Mouse (Mus musculus) adrenal gland, adult (tissue): ENCODE measurements around the gene Grik3.

Experiments
- DNase-seq, 2 experiments: peaks; one replicate each; pipeline ENCODE4 v3.0.0; 2022 to 2023; ENCODE audit warnings: low spot score in 1 of 2; ENCODE audit not compliant: inconsistent age in 2 of 2

Gene Grik3

DNA sequence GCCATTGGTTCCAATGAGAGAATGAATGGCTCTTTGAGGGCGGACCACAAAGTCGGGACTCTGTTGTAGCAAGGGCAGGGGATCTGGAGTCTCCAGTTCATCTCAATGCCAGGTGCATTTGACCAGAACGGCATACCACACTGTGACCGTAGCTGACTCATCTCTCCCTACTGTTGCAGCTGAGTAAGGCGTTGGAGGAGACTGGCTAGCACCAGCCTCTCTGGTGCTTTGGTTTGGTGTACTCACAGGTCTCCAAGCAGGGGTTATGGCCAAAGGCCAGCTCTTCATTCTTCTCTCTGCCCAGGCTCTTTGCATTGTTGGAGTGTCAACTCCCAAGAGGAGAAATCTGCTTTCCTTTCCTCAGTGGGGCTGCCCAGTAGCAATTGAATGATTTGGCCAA, 52.7 kb downstream of the Grik3 start:
- DNase-seq = no peak

DNA sequence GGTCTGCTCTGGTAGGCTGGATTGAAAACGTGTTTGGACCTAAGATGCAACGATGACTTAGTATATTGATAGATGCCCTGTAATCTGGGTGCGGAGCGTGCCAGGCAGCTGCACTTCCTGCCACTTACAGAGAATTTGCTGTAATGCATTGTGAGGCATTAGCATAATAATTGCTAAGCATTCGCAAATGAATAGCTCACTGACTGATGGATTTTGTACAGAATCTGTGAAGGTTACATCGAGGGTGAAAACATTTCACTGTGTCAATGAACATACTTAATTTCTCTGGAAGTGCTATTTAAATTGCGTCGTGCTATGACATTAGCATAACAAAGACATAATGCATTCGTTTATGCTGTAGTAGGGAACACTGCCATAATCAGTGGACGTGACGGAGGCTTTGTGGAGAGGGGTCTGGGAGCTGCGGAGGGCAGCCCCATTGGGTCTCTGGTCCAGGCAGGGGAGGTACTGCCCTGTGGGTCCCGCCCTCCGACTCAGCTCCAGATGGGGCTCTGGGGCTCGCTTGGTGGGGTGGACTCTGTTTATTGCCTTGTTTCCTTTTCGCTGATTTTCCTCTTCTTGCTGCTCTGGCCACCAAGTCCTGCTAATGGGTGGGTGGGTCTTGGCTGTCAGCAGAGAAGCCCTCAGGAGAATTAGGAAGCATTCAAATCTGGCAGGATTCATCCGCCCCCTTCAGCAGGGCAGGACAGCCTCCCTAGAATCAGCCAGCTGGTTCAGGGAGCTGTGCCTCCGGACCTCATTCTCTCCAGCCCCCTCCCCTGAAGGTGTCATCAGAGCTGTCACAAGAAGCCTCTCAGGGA, 54.7 kb downstream of the Grik3 start:
- no peak for DNase-seq

DNA sequence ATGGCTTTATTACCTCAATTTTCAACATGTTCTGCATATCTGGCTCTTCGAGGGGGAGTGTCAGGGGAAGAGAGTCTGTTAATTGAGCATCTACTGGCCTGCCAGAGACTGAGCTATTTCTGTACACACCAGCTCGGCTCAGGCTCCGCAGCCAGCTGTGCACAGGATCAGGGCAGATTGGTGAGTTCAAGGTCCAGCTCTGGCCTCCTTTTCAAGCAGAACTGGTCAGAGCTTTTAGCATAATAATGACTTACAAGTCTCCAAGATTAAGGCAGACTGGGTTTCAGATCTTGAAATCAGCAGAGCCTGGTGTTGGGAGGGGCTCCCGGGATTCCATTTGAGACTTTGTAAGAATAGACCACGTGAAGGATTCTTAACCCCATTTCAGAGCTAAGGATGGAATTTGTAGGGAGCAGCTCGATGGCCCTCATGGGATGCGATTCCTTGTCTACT, 55.3 kb downstream of the Grik3 start:
- DNase-seq = no peak

DNA sequence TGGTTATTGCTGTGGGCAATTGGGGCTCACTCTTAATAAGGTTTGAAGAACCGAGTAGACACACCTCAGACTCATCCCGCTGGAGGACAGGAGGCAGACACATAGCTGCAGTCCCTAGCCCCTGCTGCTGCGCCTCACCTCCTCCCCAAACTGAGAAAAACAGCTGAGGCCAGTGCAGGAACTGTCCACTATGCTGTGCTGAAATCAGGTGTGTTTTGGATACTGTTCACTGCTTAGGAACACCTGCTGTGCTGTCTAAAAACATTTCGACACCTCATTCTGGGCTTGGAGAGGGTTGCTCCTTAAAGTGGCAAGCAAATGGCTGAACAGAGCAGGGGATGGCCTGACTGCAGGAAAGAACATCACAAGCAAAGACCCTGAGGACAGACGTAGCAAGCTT, 57.7 kb downstream of the Grik3 start:
- DNase-seq = no peak

DNA sequence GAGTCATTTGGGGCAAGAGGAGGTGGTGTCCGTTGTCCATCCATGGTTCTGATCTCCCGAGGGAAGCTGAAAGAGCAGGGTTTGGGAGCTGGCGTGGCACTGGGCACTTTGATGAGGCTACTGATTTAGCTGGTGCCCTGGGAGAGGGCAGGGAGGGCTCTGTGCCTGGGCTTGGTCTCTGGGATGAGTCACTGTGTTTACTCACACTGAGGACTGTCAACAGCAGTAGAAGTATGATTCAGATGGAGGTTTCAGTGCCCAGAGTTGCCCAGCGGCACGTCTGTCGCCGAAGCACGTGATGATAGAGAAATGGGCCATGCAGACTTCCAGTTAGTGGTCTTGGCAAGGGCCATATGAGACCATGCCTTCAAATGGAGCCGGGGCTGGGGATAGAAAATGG, 63.3 kb downstream of the Grik3 start:
- no peak for DNase-seq

DNA sequence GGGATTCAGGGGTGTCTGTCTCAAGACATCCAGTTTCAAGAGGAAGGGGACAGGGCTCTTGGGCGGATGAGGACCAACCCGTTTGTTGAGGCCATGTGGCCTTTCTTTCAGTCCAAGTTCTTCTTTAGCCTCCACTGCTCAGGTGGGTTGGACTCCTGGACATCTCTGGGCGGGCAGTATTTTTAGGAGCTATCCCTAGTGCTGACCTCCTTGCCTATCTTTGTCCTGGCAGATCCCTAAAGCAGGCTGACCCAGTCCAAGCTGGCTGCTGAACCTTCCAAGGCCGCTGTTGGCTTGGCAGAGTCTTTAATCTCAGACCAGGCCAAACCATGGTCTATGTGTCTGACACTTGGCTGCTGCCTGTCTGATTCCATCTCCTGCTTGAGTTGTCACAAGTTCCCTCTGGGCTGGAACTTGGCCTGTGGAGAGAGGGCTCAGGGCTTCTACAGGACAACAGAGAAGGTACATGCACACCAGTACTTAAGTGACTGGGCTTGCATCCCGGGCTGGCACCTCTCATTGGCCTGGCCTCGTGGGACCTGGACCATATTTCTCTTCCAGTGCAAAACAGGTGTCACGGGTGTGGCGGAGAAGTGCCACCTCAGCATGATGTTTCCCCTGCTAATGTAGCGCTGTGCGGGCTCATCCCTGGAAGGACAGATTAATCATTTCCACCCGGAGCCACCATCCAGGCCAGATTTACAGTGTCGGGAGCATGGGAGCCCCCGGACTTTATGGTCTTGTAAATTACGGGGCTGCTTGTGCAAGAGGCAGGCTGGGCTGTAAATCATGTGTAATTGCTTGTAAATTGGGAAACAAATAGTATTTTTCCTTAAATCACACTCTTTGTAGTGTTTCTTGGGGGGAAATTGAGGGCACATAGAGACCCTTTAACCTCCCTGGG, 66.2 kb downstream of the Grik3 start:
- peak in 1 of 2 experiments; percentile 48 for DNase-seq

DNA sequence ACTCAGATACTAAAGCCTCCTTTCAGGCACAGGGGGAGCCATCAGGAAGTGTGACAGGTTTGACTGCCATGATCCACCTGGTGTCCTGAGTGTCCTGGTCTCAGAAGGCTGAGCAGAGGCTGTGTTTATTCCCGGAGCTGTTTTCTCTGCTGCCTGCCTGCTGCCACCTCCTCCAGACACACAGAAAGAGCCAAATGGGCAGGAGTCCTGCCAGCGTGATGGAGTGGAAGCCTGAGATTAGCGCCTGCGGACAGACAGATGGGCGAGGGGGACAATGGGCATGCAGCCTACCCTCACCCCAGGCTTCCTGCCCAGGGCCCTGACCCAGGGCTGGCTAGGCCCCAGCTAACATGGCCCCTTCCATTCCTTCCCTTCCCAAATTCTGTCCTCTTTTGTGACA, 69.1 kb downstream of the Grik3 start:
- DNase-seq = no peak

DNA sequence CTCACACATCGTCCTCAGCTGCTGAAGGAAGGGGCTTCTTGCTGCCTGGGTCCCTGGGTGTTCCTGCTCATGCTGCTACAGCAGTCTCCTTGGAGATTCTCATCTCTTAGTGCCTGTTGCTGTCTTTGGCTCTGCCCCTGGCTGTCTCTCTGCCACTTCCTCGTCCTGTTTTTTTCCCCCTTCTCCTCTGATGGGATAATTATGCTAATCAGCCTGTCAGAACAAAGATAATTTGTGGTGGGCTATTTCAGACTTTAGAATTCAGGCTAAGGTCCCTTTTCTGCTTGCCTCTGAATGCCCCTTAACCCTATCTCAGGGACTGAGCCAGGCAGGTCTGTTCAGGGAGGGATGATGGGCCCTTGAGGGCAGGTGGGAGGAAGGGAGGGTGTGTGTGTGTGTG, 70.3 kb downstream of the Grik3 start:
- DNase-seq = no peak

DNA sequence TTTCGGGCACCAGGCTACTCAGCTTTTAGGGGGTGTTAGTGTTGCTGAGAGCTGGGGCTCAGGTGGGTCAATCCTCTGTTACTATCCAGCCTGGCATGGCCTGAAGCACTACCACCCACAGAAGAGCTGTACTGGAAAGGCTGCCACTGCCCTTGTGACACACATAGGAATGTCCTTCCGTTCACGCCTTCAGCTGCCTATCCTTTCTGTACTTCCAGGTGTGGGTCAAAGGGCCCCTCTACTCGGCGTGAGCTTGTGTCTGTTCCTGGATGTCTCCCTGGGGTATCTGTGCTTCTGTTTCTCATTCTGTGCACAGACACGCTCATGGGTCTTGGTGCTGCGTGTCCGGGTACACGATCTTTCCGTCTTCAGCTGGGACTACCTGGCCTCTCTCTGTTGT, 73.1 kb downstream of the Grik3 start:
- no peak for DNase-seq

DNA sequence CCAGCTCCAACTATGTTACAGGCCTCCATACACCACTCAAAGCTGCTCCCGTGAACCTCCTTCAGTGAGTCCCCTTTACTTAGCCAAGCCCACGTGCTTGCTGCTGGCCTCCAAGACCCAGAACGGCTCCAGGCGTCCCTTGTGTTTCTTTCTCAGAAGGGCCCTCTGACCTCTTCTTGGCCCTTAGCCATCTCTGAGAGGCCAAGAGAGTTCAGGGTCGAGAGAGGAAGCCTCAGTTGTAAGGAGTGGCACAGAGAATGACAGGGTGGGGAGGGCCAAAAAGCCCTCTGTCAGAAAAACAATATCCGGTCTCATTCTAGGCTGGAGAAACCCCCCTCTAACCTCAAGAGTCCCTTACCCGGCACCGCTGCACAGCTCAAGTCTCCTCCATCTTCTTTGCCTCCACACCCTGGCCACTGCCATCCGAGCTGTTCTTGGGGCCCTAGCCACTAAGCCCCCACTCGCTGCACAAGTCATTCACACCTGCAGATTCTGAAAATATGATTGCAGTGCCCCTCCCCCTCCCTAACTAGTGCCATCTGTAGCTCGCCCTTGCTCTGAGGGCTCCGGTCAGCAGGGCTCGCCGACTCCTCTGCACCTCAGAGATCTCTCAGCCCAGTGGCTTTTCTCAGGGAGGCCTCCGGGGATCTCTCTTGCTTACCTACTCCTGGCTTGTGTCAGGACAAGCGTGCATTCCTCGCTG, 73.7 kb downstream of the Grik3 start:
- no peak for DNase-seq

DNA sequence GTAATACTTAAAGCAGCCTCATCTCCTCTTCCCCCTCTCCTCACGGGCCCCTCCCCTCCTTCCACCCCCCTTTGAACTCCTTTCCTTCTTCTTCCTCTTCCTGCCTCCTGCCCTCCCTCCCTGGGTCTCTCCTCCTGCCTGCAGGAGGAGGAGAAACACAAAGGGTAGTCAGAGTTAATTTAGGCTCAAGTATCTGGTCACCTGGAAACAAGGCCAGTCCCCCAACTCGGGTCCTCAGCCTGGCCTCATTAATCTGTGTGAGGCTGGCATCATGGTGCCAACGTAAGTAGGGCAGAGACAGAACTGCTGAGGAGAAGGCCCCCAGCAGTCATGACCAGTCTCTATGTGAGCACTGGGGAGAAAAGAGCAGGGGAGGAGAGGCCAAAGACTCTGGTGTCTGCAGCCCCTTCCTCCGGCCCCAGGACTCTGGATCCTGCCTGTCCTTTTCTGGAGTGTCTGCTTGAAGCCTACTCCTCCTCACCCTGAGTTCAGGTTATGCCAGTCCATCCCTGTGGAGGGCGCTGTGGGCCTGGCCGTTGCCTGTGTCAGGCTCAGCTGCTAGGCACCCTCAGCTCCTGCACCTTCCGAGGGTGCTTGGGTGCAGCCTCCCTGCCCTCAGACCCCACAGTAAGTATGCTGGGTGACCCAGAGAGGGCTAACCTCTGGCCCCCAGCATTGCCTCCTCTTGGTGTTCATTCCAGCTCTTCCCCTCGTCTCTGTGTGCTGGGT, 75.4 kb downstream of the Grik3 start:
- DNase-seq = no peak

DNA sequence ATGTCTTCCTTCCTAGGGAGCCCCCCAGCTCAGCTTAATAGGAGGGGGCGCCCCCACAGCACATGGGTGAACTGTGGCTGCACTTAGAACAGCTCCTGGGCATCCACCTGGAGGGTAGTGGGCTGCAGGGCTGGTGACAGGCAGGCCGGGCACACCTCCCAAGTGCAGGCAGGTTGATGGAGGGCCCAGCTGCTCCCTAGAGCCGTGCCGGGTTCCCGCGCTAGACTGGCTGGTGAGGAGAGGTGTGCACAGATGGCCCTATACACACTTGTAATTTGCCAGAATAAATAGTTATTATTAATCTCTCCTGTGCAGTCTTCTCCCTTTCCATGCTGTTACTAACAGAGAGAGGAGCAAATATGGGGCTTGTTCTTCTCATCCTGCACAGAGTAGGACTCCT, 77.7 kb downstream of the Grik3 start:
- DNase-seq = no peak

DNA sequence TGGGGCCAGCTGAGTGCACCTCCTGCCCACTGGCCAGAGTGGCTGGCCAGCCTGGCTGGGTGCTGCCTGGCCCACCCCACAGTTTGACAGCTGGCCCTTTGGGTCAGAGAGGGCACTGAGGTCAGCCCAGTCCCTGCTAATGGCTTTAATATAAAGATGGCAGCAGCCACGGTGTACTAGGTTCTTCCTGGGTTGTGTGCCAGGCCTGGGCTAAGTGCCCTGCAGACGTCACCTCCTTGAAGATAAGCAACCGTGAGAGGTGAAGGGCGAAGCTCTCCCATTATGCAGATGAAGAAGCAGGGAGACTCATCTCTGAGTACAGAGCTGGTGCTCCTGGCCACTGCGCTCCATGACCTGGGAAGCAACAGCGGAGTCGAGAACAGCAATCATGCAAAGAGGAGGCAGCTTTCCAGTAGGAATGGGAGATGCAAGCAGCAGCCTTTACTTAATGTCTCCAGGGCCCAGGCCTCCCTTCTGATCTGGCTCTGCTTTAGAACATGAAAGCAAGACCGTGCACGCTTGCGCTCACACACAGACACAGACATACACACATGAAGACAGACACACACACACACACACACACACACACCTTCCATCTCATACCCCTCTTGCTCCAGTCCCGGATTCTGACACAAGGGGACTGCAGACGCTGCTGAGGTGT, 81.3 kb downstream of the Grik3 start:
- no peak for DNase-seq

DNA sequence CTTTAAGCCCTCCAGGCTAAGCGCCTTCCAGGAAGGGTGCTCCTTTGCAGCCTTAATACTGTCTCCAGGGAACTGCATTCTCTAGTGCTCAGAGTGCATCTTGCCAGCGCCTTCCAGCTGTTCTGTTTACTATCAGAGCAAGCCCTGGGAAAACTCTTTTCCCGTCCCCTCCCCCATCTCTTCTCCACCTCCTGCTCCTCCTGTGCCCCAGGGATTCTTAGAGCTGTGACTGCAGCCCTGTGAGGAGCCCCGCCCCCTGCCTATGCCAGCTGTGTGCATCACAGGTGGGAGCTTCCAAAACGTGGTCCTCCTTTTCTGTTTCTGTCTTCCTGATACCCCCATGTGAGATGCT, 81.8 kb downstream of the Grik3 start:
- DNase-seq = no peak

DNA sequence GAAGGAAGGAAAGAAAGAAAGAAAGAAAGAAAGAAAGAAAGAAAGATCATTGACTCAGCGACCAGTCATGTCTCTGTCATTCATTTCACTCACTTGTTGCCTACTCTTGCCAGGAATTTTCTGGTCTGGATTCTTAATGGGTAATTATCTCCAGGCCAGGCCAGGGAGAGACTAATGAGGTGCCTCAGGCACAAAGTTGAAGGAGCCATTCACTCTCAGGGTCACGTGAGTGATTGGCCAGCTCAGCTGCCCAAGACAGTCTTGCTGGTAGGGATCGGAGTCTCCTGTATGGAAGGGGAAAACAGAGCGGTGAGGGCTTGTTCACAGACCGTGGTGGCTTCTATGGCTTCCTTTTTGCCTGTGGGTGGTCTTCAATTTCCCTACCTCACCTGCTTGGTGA, 82.5 kb downstream of the Grik3 start:
- no peak for DNase-seq

DNA sequence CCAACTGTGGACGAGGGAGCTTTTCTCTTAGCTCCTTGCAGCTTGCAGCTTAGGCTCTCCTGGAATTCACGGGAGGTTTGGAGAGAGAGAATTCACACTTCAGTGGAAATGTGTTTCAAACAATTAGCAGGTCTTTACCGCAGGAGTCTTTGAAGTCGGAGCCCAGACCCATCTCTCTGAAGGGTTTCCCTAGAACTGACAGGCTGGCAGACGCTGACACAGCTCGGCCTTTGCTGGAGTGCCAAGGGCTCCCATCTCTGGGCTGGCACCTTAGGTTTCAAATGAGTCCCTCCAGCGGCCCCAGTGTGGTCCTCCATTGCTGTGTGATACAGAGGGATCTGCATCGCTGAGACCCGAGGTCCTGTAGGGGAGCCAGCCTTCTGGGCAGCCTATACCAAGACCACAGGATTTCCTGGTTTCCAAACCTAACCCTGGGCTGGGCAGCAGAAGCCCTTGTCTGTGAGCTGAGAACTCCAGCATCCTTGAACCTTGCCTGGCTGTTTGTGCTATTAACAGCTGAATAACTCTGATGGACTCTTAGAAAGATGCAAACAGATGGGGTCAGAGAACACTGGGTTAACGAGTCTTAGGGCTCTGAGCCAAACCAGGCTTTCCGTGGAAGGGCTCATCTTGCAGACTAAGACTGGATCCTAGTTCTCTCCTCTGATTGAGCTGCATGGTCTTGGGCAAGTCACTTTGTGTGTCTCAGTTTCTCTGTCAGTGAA, 83.6 kb downstream of the Grik3 start:
- DNase-seq = no peak

DNA sequence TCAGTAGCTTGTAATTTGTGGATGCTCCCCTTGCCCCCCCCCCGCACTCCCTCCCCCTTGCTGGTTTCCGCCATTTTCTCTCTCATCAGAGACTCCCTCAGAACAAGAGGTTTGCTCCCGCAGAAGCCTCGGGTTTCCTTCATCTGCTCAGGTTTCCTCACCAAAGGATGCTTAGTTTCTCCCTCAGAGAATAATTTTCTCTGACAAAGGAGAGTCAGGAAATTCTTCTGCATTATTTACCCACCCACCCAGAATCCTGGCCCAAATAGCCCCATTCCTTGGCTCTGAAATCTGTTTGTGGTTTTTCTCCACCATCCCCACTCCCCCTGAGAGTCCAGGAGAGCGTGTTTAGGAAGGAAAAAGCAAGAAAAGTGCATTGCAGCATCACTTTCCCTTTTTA, 89.8 kb downstream of the Grik3 start:
- no peak for DNase-seq

DNA sequence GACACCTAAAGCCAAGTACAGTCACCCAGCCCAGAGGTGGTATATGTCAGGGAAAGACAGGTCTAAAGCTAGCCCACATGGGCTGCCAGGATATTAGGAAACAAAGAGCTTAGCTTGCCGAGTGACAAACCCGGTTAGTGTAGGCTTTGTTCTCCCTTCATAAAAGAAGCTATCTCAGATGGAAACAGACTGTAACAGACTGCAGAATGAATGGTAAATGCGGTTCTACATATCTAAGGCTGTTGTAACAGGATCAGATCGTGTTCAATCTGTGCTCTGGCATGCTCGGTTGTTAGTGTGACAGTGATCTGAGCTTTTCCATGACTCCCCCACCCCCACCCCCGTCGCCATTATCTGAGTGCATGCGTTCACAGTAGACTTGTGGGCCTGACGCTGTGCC, 92.8 kb downstream of the Grik3 start:
- no peak for DNase-seq

DNA sequence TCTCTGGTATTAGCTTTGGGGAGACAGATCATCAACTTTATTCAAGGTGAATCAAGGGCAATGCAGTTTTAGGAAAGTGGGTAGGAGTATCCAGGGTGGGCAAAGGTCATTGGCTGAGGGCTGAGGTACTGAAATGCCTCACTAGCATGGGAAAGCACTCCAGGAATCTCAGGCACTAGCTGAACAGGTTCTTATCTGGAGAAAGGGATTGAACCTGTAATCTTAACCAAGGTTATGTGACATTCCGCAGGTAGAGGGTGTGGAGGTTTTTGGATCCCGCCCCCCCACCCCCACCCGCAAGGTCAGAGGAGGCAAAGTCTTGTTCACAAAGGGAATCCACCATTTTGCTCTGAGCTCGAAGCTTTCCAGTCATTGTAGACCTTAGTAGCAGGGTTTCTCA, 93.4 kb downstream of the Grik3 start:
- DNase-seq = no peak

DNA sequence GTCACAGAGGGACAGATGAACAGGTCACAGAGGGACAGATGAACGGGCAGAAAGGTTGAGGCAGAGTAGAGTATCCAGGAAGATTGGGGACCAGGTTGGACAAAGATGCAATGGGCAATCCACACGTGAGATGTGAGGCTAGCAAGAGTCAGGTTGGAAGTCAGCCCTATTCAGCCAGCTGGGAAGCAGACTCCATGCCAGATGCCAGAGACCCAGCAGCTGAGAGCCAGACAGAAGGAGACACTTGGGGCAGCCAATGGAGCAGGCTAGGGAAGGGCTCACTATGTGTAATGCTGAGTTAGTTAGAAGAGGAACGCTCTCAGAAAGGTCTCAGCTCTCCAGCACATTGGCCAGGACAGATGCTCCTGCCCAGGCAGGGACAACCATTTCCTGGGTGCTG, 94.2 kb downstream of the Grik3 start:
- no peak for DNase-seq
